Mouse (Mus musculus) heart, embryonic 10.5 days (tissue): ENCODE measurements around the gene Gm47841. TPM values are rescaled to one million over a fixed set of nuclear protein-coding genes. Genes with fewer than 3 reads are reported as not detected.

ENCODE experiments used
- DNase-seq: peaks from one replicate; pipeline ENCODE4 v3.0.0-alpha.2; 2017; ENCODE audit warnings: low spot score
- H3K27ac ChIP-seq: fragments of 300-500 bp; sonication (generic); 2 replicates; pipeline ENCODE4 v1.5.1; 2016; ENCODE audit warnings: mild to moderate bottlenecking
- H3K27me3 ChIP-seq: fragments of 300-500 bp; sonication (generic); 2 replicates; pipeline ENCODE4 v1.6.1; 2016; ENCODE audit warnings: mild to moderate bottlenecking; ENCODE audit not compliant: poor library complexity, insufficient read depth, severe bottlenecking
- H3K36me3 ChIP-seq: fragments of 300-500 bp; sonication (generic); 2 replicates; pipeline ENCODE4 v1.6.1; 2016; ENCODE audit warnings: mild to moderate bottlenecking, moderate library complexity
- H3K4me1 ChIP-seq: fragments of 300-500 bp; sonication (generic); 2 replicates; pipeline ENCODE4 v1.6.1; 2016; ENCODE audit warnings: mild to moderate bottlenecking
- H3K4me3 ChIP-seq: fragments of 300-500 bp; sonication (generic); 2 replicates; pipeline ENCODE4 v1.5.1; 2016; ENCODE audit warnings: mild to moderate bottlenecking, moderate library complexity
- H3K9me3 ChIP-seq: fragments of 300-500 bp; sonication (generic); 2 replicates; pipeline ENCODE4 v1.6.1; 2016; ENCODE audit warnings: mild to moderate bottlenecking, moderate library complexity
- WGBS: fragments of 180-500 bp; shearing (Covaris S2); methylation state at CpG from one replicate; pipeline ENCODE4 v1.1.7; 2016; 5-methylcytosine and 5-hydroxymethylcytosine counted together
- polyA plus RNA-seq: library from polyadenylated mRNA; unstranded; fragments of >200 nt; fragmentation: Nextera tagmentation; extraction: Ambion mirVana; gene quantifications from 2 replicates; pipeline ENCODE4 v1.2.1, GENCODE M21; 2016

Gm47841 gene
- polyA plus RNA-seq, 1 experiment from 2014 or later, result not detected

DNA sequence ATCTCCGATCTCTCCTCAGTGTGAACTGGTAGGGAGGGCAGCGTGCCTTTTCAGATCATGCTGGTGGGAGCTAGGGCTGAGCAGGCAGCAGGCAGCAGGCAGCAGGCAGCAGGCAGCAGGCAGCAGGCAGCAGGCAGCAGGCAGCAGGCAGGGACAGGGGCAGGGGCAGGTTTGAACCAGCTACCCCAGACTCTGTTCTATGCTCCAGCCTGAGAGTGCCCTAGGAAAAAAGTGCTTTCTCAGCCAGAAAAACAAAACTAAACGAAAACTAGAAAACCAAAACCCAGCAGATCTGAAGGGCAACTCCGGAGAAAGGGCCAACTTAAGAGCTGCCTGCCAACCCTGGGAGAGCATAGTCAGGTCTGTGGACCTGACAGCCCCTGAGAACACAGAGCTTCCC is 21.5 kb upstream of the Gm47841 start:
- Histone ChIP-seq H3K4me3 (no peak overlapping the region), H3K9me3 (no peaks in the 10 kb centered on the region), H3K4me1 (peaks cover 85% of the 10 kb centered on the region), H3K27me3 (no peaks in the 10 kb centered on the region), H3K27ac (0 out of 2 replicates have a peak overlapping the region, but pooled peaks have one; percentile 38), H3K36me3 (no peaks in the 10 kb centered on the region)
- 66% methylated on average over 4 of the region's 4 CpGs for WGBS
- no peak for DNase-seq

DNA sequence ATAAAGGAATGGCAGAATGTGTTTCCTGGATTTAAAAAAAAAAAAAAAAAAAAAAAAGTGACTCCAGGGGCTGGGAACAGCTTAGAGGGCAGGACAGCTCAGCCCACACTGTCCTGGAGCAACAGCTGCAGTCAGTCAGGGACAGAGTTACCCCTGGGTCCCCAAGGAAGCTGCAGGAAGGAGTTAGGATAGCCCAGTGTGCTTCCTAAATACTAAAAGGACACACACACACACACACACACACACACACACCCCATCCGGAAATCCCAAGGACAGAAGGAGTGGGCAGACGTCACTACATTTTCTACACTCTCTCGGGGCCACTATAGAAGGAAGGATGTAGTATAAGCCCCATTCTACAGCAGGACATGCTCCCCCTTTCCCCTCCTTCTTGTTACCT is 20.8 kb upstream of the Gm47841 start:
- Histone ChIP-seq H3K9me3 (no peaks in the 10 kb centered on the region), H3K36me3 (no peaks in the 10 kb centered on the region), H3K27me3 (no peaks in the 10 kb centered on the region), H3K4me1 (peaks cover 81% of the 10 kb centered on the region), H3K4me3 (no peak overlapping the region), H3K27ac (0 out of 2 replicates have a peak overlapping the region, but pooled peaks have one; percentile 38)
- 63% methylated on average over 3 of the region's 3 CpGs for WGBS
- DNase-seq, result no peak

DNA sequence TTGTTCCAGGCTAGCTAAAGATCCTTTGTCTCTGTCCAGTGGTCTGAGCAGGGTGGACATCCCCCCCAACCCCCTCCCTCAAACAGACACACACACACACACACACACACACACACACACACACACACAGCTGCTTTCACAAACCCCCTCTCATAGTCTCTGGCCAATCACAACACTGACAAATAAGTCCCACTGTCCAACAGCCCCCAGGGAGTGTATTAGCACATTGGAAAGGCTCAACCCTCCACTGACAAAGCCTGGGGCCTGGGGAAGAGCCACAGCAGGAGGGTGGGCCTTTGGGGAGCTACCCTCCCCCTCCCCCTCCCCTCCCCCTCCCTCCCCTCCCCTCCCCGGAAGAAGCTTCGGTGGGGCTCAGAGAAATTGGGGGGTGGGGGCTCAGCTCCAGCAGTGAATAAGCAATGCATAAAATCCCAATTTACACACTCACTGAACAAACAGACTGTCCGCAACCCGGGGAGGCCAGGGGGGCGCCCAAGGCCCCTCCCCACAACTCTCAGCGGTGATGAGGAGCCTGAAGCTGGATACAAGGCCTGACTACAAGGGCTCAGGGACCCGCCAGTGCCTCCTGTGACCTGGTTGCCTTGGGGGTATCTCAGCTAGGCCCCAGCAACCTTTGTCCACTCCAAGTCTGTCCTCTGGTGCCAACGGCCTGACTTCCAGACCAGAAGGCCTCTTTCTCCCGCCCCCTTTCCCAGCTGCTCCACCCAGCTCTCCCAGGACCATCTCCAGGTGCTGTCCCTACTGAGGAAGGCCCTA is 19.9 kb upstream of the Gm47841 start:
- WGBS, result 28% methylated on average over 6 of the region's 9 CpGs
- Histone ChIP-seq H3K4me3 (no peak overlapping the region), H3K27me3 (no peaks in the 10 kb centered on the region), H3K4me1 (peaks cover 73% of the 10 kb centered on the region), H3K27ac (peak overlapping the region; percentile 43), H3K9me3 (no peaks in the 10 kb centered on the region), H3K36me3 (no peaks in the 10 kb centered on the region)
- DNase-seq, result no peak

DNA sequence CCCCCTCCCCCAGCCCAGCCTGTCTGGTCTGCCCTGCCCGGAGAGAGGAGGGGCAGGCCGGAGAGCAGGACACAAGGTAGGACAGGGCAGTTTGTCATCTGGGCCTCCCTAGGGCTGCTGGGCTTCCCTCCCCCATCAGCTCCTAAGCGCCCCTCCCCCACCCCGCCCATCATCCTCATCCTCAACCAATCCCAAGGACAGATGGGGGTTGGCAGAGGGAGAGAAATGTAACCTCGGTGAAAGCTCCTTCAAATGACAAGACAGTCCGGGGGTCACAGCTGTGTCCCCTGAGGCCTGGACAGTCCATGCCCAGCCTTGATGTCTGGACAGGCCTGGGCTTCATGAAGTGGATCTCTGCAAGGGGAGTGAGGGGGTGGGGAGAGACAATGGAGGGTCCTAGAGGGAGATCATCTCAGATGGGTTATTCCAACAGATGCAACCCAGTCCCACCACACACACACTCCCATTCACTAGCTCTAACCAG is 19.2 kb upstream of the Gm47841 start:
- Histone ChIP-seq H3K36me3 (no peaks in the 10 kb centered on the region), H3K27ac (peak overlapping the region; percentile 43; the same call in 1 of the 2 replicates), H3K4me1 (peaks cover 72% of the 10 kb centered on the region), H3K4me3 (no peak overlapping the region), H3K27me3 (no peaks in the 10 kb centered on the region), H3K9me3 (no peaks in the 10 kb centered on the region)
- DNase-seq, result no peak
- 13% methylated on average over 6 of the region's 6 CpGs for WGBS

DNA sequence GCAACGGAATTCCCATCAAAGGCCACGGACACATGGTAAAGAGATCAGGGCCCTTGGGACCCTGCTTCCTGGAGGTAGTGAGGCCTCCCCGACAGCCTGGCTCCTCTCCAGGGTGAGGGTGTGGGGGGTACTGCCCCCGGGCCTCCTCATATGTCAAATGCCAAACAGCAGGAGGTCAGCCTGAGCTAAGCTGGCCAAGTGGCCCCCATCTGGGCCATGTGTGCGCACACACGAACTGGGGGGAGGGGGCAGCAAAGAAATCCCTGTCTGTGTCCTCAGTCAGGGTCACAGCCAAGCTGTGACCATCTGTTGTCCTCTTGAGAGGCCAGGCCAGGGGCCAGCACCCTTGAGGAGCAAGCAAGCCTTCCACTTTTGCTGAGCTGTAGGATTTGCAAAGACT is 17.9 kb upstream of the Gm47841 start:
- 26% methylated on average over 6 of the region's 6 CpGs for WGBS
- Histone ChIP-seq H3K27ac (peak overlapping the region; percentile 69), H3K36me3 (no peaks in the 10 kb centered on the region), H3K4me1 (peaks cover 65% of the 10 kb centered on the region), H3K9me3 (no peaks in the 10 kb centered on the region), H3K27me3 (no peaks in the 10 kb centered on the region), H3K4me3 (no peak overlapping the region)
- no peak for DNase-seq

DNA sequence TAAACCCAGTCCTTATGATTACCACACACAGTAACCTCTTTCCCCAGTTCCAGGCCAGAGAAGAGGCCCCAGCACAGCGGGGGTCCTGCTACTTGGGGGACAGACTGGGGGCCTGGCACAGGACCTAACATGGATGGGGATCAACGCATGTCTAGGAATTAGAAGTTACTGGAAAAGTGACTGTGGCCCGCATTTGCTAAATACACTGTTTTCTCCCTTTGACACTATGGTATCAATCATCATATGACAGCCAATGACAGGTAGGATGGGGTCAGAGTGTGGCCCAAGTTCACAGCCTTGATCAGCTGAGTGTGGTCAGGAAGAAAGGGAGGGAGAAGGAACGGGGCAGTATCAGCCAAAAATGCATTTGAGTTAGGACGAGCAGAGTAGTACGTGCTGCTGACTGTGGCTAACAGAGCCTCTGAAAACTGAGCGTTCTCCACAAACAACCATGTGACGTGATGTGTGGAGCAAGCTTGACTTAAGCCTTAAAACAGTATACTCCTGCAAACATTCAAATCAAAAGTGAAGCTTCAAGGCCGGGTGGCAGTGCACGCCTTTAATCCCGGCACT is 13.2 kb upstream of the Gm47841 start:
- H3K27me3 ChIP-seq, result peaks cover 25% of the 10 kb centered on the region
- H3K27ac ChIP-seq, result no peak overlapping the region
- H3K4me3 ChIP-seq, result no peak overlapping the region
- H3K9me3 ChIP-seq, result no peaks in the 10 kb centered on the region
- 67% methylated on average over 11 of the region's 11 CpGs for WGBS
- H3K4me1 ChIP-seq, result peaks cover 30% of the 10 kb centered on the region
- H3K36me3 ChIP-seq, result no peaks in the 10 kb centered on the region
- DNase-seq, result no peak

DNA sequence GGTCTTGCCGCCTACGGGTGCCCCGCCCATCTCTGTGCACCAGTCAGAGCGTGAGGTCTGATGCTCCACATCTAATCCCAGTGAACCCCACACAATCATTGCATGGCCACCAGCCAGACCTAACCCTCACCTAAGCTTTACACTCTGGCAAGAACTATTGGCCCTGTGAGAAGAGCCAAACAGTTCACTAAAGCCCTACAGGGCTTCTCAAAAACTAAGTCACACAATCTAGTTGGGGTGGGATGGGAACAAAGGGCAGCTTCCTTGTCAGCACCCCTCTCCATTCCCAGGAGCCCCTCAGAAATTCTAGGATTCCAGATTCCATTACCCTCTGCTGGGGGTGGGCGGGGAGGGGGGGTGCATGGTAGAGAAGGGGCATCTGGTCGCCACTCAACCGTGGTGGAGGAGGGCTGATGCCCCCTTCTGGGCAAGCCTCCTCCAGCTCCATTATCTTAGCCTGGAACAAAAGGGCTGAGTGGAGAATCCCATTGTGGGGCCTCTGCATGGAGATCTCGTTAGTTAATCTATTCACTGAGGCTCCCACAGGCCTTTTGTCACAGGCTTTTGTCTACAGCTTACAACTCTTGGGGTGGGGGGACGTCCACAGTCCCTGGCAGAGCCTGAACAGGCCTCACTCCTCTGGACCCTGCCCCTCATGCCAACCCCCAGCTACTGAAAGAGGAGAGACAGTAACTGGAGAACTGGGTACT is 12.5 kb upstream of the Gm47841 start:
- Histone ChIP-seq H3K27ac (peak overlapping the region; percentile 19; the same call in 1 of the 2 replicates), H3K27me3 (peaks cover 31% of the 10 kb centered on the region), H3K4me1 (peaks cover 23% of the 10 kb centered on the region), H3K9me3 (no peaks in the 10 kb centered on the region), H3K36me3 (no peaks in the 10 kb centered on the region), H3K4me3 (no peak overlapping the region)
- DNase-seq, result no peak
- WGBS, result 50% methylated on average over 9 of the region's 9 CpGs

DNA sequence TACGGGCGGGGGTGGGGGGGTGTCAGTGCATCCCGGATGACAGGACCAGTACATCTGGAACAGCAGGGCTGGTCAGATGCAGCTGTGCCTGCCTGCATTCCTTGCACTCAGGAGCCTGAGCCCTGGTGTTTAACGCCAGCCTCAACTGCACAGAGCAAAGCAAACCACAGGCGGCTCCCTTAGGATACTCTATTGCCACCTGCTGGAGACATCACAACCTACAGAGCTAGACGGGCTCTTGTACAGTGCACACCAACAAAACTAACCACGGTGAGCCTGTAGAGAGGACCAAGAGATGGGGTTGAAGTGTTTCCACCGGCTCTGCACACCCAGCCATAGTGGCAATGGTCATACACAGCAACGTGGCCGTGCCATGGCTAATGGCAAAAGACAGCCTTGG is 9.0 kb upstream of the Gm47841 start:
- H3K4me3 ChIP-seq, result no peak overlapping the region
- no peaks in the 10 kb centered on the region for H3K9me3 ChIP-seq
- no peak for DNase-seq
- H3K27ac ChIP-seq, result no peak overlapping the region
- peaks cover 32% of the 10 kb centered on the region for H3K4me1 ChIP-seq
- WGBS, result 46% methylated on average over 10 of the region's 10 CpGs
- H3K36me3 ChIP-seq, result peaks cover 13% of the 10 kb centered on the region
- H3K27me3 ChIP-seq, result peaks cover 66% of the 10 kb centered on the region

DNA sequence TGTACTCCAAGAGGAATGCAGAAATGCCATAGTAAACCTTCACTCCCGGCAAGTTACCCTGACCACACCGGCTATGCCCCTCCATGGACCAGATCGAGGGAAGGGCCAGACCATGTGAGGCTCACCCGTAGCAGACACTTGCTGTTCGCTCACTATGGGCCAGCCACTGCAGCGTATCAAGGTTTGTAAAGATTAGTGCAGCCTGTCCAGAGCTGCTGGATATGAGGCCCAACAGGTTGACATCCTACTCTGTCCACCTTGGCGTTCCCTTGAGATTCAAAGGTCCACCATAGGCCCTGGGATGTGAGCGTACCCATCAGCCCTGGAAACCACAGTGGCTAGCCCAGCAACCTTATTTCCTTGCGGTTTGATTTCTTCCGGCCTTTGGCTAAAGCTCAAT is 7.3 kb upstream of the Gm47841 start:
- Histone ChIP-seq H3K4me1 (peaks cover 21% of the 10 kb centered on the region), H3K36me3 (peaks cover 13% of the 10 kb centered on the region), H3K9me3 (no peaks in the 10 kb centered on the region), H3K27me3 (peaks cover 83% of the 10 kb centered on the region), H3K27ac (no peak overlapping the region), H3K4me3 (no peak overlapping the region)
- DNase-seq, result no peak
- WGBS, result 75% methylated on average over 10 of the region's 10 CpGs

DNA sequence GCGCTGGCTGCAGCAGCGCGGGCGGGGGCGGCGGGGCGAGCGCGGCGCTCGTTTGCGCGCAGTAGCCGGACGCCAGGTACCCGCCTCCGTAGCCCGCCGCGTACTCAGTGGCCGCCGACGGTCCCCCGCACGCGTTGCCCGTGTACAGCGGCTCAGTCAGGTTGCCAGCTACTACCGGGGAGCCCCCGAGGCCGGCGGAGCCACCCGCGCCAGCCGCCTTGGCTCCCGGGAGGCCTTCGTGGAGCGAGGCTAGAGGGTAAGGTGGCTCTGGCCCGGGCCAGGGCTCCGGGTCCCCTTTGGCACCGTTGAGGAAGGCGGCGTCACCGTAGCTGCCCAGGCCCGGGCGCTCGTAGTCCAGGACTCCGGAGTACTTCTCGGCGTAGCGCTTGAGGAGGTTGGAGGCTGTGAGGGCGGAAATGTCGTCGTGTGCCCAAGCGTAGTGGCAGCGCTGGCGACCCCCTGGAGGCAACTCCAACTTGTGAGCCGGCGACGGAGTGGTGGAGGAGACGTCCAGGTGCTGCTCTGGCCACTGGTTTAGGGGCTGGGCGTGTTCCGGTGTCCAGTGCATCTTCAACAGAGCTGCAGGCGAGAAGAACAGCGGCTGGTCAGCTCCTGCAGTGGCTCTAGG is 6.7 kb upstream of the Gm47841 start:
- Histone ChIP-seq H3K27me3 (peaks cover 89% of the 10 kb centered on the region), H3K36me3 (peaks cover 13% of the 10 kb centered on the region), H3K9me3 (no peaks in the 10 kb centered on the region), H3K4me3 (peak overlapping the region; percentile 61), H3K27ac (peak overlapping the region; percentile 68; the same call in 1 of the 2 replicates), H3K4me1 (peaks cover 21% of the 10 kb centered on the region)
- WGBS, result 14% methylated on average over 65 of the region's 65 CpGs
- no peak for DNase-seq

DNA sequence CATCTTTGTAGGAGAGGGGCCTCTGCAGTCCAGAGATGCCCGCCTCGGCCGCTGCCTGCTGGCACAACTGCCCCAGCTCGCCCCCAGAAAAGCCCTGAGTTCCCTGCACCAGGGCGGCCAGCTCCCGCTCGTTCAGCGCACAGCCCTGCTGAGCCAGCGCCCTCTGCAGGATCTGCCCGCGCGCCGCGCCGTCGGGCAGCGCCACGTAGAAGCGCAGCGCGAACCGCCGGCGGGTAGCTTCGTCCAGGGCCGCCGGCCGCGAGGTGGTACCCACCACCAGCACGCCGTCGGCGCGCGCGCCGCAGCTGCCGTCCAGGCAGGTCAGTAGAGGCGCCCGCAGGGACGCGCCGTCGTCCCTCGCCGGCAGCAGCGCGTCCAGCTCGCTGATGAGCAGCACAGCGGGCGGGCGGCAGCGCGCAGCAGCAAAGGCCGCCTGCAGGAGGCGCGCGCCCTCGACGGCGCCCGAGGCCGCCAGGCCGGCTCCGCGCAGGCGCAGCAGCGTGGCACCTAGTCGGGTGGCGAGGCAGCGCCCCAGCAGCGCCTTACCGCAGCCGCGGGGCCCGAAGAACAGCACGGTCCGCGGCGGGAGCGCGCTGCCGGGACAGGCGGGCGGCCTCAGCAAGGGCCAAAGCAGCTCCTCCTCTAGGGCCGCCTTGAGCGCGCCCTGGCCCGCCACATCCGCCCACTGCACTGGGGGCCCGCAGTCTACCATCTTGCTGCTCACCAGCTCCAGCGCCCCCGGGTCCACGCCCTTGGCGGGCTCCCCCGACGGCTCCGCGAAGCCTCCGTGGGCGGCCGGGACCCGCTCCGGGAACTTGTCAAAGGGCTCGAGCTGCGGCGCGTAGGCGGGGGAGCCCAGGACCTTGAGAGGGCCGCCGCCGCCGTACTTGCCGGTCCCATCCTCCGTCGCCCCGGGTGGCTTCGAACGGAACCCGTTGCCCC is 5.6 kb upstream of the Gm47841 start:
- H3K27ac ChIP-seq, result peak overlapping the region; percentile 68
- peak overlapping the region; percentile 61 for H3K4me3 ChIP-seq
- 18% methylated on average over 120 of the region's 120 CpGs for WGBS
- DNase-seq, result no peak
- H3K4me1 ChIP-seq, result peaks cover 21% of the 10 kb centered on the region
- peaks cover 13% of the 10 kb centered on the region for H3K36me3 ChIP-seq
- no peaks in the 10 kb centered on the region for H3K9me3 ChIP-seq
- peaks cover 94% of the 10 kb centered on the region for H3K27me3 ChIP-seq

DNA sequence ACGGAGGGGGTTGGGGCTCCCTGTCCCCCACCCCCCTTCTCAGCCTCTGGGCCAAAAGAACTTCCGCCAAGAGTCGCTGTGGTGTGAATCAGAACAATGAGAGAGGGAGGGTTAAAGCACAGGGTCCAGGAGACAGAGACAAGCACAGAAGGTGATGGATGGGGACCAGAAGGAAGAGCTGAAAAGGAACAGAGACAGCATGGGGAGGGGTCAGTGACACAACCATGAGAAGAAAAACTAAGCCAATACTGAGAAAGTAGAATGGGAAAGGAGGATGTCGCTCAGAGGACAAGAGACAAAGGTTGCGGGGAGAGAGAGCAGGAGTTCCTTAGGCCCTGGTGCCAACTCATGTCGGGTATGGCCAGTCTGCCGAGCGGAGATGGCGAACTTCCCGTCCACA is 4.7 kb upstream of the Gm47841 start:
- DNase-seq, result no peak
- peaks cover 13% of the 10 kb centered on the region for H3K36me3 ChIP-seq
- H3K27me3 ChIP-seq, result peaks cover 98% of the 10 kb centered on the region
- peaks cover 27% of the 10 kb centered on the region for H3K4me1 ChIP-seq
- H3K27ac ChIP-seq, result no peak overlapping the region
- no peak overlapping the region for H3K4me3 ChIP-seq
- WGBS, result 69% methylated on average over 10 of the region's 10 CpGs
- no peaks in the 10 kb centered on the region for H3K9me3 ChIP-seq
